Mouse (Mus musculus) thymus, postnatal 36 days (tissue): ENCODE data around the gene Olfr1506.
"Not testable (repeated sequence)": the region's sequence is repeated elsewhere in the genome, so short reads cannot be mapped to it uniquely, and the experiment has no call there.

Experiments used
- DNase-seq, 2 experiments: peaks; one replicate each; pipeline ENCODE4 v3.0.0; 2022; ENCODE audit warnings: mixed read lengths in 2 of 2

The Olfr1506 gene

DNA sequence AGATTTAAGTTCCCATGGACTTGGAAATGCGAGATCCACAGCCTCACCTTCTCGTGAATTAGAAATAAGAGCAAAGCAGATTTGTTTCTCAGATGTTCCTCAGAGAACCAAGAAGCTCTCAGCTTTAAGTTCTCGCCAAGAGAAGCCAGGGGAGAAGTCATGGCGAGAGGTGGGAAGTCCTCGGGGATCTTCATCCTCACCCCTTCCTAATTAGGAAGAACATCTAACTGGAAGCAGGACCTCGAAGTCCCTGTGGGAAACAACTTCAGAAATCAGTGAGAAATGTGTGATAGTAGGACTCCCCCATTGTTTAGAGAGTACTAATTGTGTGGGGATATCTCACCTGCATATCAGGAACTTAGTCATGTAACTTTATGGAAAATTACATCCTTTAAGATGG is at the start of gene Olfr1506:
Gene Olfr1506 (minus strand): TSS at position 101 of the 400 bp plus-strand sequence.
- not testable (repeated sequence) for DNase-seq

- DNase-seq: no peak
These were observed 46.6 kb upstream of the Olfr1506 start, which contains the start of gene Olfr1271 for GRCm38 (mm10) chr2:90270932-90271331. TSS of gene Olfr1271 (minus strand) at chr2:90271032.

- no peak for DNase-seq
These were observed 33.2 kb upstream of the Olfr1506 start, which contains the start of gene Olfr142 for GRCm38 (mm10) chr2:90257492-90257891. TSS of gene Olfr142 (minus strand) at chr2:90257592.

DNA sequence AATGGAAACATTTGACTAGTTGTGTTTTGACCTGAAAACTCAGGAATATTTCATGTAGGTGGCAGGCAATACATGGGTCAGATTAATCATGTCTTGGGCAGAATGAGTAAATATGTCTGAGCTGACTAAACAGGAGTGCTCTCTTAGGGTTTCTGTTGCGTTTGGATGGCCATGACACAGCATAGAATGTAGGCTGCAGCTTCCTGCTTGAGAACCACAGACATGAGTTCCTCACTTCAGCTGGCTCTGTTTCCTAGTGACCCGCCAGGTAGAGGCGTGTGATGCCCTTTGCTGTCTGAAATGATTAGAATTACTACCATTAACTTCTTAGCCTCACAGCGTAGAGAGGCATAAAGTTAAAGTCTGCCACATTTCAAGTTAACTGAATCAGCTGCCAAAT is 24.7 kb downstream of the Olfr1506 start:
- not testable (repeated sequence) for DNase-seq

- not testable (repeated sequence) for DNase-seq
These were observed 29.0 kb downstream of the Olfr1506 start for GRCm38 (mm10) chr2:90195285-90195684.

- not testable (repeated sequence) for DNase-seq
These were observed 29.5 kb downstream of the Olfr1506 start for GRCm38 (mm10) chr2:90194750-90195149.

DNA sequence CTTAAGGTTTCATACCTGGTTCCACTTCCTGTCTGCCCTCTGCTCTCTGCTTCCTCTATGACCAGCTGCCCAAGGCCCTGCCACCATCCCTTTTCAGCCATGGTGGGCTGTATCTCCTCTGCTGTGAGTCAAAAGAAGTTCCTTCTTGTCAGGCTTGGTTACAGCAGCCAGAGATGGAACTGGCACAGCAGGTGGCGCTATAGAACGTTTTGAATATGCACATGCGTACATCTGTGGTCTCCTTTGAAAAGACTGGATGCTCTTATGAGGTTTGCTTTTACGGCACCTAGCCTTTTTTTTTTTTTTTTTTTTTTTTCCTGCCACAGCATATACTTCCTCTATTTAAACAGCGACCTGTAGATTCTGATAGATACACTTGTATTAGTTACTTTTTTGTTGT is 37.2 kb downstream of the Olfr1506 start:
- DNase-seq: not testable (repeated sequence)

DNA sequence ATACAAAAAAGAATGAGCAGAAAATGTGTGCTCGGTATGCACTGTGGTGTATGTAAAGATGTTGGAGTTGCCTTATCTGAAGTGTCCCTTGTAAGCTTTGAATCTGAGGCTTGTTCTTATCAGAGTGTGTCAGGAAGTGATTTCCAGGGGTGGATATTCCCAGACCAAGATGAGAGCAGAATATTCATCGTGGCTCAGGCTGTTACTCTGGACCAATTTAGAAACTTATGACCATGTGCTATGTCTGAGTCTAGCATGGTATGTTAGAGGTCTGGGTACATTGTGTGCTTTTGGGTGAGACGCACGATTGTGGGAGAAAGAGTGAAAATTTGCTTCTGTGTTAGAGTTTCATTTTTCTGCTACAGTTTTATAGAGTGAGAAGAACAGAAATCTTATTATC is 38.2 kb downstream of the Olfr1506 start:
- not testable (repeated sequence) for DNase-seq
